Mouse (Mus musculus) hindbrain, embryonic 13.5 days (tissue): ENCODE data around the gene Fuca1. TPM values are rescaled to one million over a fixed set of nuclear protein-coding genes. Genes with fewer than 3 reads are reported as not detected.
A peak's percentile ranks its signal among the peaks of the same experiment; 100 is the strongest.

Experiments used
- ATAC-seq: fragments of 200-750 bp; cut with Nextera tagmentation; 2 replicates; pipeline ENCODE4 v1.8.0; 2017; ENCODE audit warnings: moderate TSS enrichment; ENCODE audit not compliant: low FRiP score
- H3K27ac ChIP-seq: fragments of 300-500 bp; sonication (generic); 2 replicates; pipeline ENCODE4 v1.5.1; 2015; ENCODE audit warnings: inconsistent platforms, mild to moderate bottlenecking, moderate library complexity
- H3K27me3 ChIP-seq: fragments of 300-500 bp; sonication (generic); 2 replicates; pipeline ENCODE4 v1.6.1; 2015; ENCODE audit warnings: mild to moderate bottlenecking, inconsistent platforms
- H3K36me3 ChIP-seq: fragments of 300-500 bp; sonication (generic); 2 replicates; pipeline ENCODE4 v1.6.1; 2015; ENCODE audit warnings: mild to moderate bottlenecking, inconsistent platforms
- H3K4me1 ChIP-seq: fragments of 300-500 bp; sonication (generic); replicated peaks from 2 replicates; pipeline ENCODE4 v1.6.1; 2015; ENCODE audit warnings: inconsistent platforms
- H3K4me2 ChIP-seq: fragments of 300-500 bp; sonication (generic); 2 replicates; pipeline ENCODE4 v1.6.1; 2015; ENCODE audit warnings: inconsistent platforms, mild to moderate bottlenecking, moderate library complexity
- H3K4me3 ChIP-seq: fragments of 300-500 bp; sonication (generic); 2 replicates; pipeline ENCODE4 v1.5.1; 2015; ENCODE audit warnings: mild to moderate bottlenecking, inconsistent platforms
- H3K9ac ChIP-seq: fragments of 300-500 bp; sonication (generic); 2 replicates; pipeline ENCODE4 v1.6.1; 2015; ENCODE audit warnings: mild to moderate bottlenecking, inconsistent platforms
- H3K9me3 ChIP-seq: fragments of 300-500 bp; sonication (generic); 2 replicates; pipeline ENCODE4 v1.6.1; 2016; ENCODE audit warnings: inconsistent platforms
- WGBS: fragments of 180-500 bp; shearing (Covaris S2); methylation state at CpG from one replicate; pipeline ENCODE4 v1.1.7; 2015; 5-methylcytosine and 5-hydroxymethylcytosine counted together
- polyA plus RNA-seq: library from polyadenylated mRNA; unstranded; fragments of >200 nt; fragmentation: Nextera tagmentation; extraction: Ambion mirVana; gene quantifications from 2 replicates; pipeline ENCODE4 v1.2.1, GENCODE M21; 2015

Fuca1 gene
- polyA plus RNA-seq, 1 experiment from 2014 or later: 55.8 TPM

GRCm38 (mm10) chr4:135880018-135880417 lies 40.5 kb upstream of the Fuca1 start:
- peaks cover 25% of the 10 kb centered on the region for H3K4me1 ChIP-seq
- no peaks in the 10 kb centered on the region for H3K9me3 ChIP-seq
- no peaks in the 10 kb centered on the region for H3K27me3 ChIP-seq
- no peak overlapping the region for H3K4me3 ChIP-seq
- H3K36me3 ChIP-seq: no peaks in the 10 kb centered on the region
- no peak for ATAC-seq
- WGBS: 95% methylated on average over 6 of the region's 6 CpGs
- no peak overlapping the region for H3K4me2 ChIP-seq
- no peak overlapping the region for H3K27ac ChIP-seq
- H3K9ac ChIP-seq: no peak overlapping the region

DNA sequence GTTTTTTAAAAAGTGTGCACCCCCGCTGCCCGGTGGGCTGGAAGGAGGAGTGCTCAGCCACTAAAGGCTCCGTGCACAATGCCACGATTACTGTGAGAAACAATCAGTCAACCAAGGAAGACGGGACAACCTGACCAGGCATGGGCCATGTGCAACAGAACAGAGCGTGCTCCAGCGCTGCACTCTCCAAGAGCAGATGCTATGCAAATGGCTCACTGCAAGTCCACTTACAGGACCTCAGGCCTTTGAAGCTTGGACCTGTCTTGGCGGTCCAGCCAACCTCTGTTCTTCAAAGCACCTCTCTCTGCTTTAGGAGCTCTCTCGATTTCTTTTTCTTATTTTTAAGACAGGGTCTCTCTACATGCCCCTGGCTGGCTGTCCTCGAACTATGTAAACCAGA lies 40.0 kb upstream of the Fuca1 start:
- Histone ChIP-seq H3K4me3 (no peak overlapping the region), H3K4me2 (no peak overlapping the region), H3K4me1 (peaks cover 20% of the 10 kb centered on the region), H3K9me3 (no peaks in the 10 kb centered on the region), H3K27ac (no peak overlapping the region), H3K36me3 (no peaks in the 10 kb centered on the region), H3K9ac (no peak overlapping the region), H3K27me3 (no peaks in the 10 kb centered on the region)
- no peak for ATAC-seq
- 82% methylated on average over 10 of the region's 10 CpGs for WGBS

GRCm38 (mm10) chr4:135882023-135882422 lies 38.5 kb upstream of the Fuca1 start:
- Histone ChIP-seq H3K9ac (no peak overlapping the region), H3K27ac (no peak overlapping the region), H3K4me1 (peaks cover 6% of the 10 kb centered on the region), H3K9me3 (no peaks in the 10 kb centered on the region), H3K4me2 (no peak overlapping the region), H3K36me3 (no peaks in the 10 kb centered on the region), H3K27me3 (no peaks in the 10 kb centered on the region), H3K4me3 (no peak overlapping the region)
- no peak for ATAC-seq
- WGBS: 89% methylated on average over 6 of the region's 6 CpGs

DNA sequence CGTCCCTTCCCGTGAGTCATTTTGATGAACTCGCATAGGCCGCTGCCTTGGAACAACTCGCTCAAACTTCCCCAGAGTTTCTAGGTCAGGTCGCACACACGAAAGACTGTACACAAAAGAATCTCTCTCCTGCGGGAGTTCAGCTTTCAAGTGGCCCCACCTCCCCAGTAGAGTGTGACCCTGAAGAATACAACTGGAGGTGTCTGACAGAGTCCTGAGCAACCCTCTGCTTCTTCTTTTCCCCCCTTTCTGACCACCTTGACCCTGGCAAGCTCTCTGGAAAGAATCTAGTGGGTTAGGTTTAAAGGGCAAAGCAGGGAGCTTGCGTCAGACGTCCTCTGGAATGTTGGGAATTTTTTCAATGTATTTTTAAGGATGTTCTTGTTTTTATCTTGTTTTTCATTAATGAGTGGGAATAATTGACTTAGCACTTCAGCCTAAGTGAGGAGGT lies 37.1 kb upstream of the Fuca1 start:
- H3K27me3 ChIP-seq: no peaks in the 10 kb centered on the region
- H3K9ac ChIP-seq: no peak overlapping the region
- H3K27ac ChIP-seq: no peak overlapping the region
- no peak overlapping the region for H3K4me2 ChIP-seq
- H3K36me3 ChIP-seq: no peaks in the 10 kb centered on the region
- no peak overlapping the region for H3K4me3 ChIP-seq
- no peaks in the 10 kb centered on the region for H3K9me3 ChIP-seq
- 0 out of 2 replicates have a peak, but pooled peaks cover 4% of the 10 kb centered on the region for H3K4me1 ChIP-seq
- no peak for ATAC-seq
- 46% methylated on average over 10 of the region's 10 CpGs for WGBS

DNA sequence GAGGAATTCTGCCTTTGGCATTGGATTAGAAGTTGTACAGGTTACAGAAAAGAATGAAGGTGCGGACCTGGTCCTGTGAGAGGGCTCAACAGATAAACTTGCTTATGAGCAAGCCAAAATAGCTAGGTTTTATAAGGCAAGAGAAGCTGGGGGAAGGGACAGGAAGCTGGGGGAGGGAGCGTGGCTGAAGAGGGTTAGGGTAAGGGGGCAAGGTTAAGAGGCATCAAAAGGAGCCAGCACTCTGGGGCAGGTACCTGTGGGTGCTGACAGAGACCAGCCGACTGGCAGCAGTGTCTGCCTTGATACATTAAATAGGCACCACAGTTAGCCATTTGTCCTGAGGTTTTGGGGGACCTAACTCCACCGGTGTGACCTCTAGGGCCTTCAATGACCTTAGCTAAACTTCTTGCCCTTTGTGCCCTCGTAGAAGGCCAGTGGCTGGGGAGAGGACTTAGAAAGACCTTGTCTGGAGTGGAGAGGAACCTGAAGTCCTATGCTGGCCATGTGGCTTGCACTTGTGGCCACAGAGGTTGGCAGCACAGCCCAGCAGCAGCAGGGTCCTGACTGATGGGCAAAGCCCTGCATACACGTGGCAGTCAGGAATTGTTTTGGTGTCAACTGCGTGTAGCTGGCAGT lies 36.5 kb upstream of the Fuca1 start:
- Histone ChIP-seq H3K9ac (no peak overlapping the region), H3K9me3 (no peaks in the 10 kb centered on the region), H3K4me1 (0 out of 2 replicates have a peak, but pooled peaks cover 4% of the 10 kb centered on the region), H3K27me3 (no peaks in the 10 kb centered on the region), H3K27ac (no peak overlapping the region), H3K36me3 (no peaks in the 10 kb centered on the region), H3K4me2 (no peak overlapping the region), H3K4me3 (no peak overlapping the region)
- ATAC-seq: no peak
- 73% methylated on average over 7 of the region's 7 CpGs for WGBS

GRCm38 (mm10) chr4:135884531-135884930 lies 36.0 kb upstream of the Fuca1 start:
- Histone ChIP-seq H3K9ac (no peak overlapping the region), H3K4me1 (0 out of 2 replicates have a peak, but pooled peaks cover 4% of the 10 kb centered on the region), H3K4me2 (no peak overlapping the region), H3K27ac (no peak overlapping the region), H3K9me3 (no peaks in the 10 kb centered on the region), H3K4me3 (no peak overlapping the region), H3K36me3 (no peaks in the 10 kb centered on the region), H3K27me3 (no peaks in the 10 kb centered on the region)
- ATAC-seq: no peak
- 52% methylated on average over 6 of the region's 6 CpGs for WGBS

DNA sequence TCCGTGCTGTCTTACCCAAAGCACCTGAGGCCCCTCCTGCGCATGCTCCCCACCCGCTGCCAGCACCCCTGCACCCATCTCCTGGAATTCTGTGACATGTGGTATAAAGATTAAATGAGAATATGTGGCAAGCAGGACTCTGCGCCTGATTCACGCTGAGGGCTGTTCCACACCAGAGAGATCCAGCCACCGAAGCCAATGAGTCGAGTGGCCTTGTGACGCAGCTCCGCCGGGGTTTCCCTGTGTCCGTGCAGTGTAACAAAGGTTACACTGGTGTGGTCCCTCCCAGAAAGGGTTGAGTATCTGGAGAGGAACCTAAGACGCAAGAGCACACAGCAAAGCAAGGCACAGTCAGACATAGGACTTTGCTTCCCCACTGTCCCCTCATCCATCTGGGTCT lies 34.9 kb upstream of the Fuca1 start:
- Histone ChIP-seq H3K36me3 (no peaks in the 10 kb centered on the region), H3K9ac (no peak overlapping the region), H3K9me3 (no peaks in the 10 kb centered on the region), H3K4me2 (no peak overlapping the region), H3K27ac (no peak overlapping the region), H3K27me3 (no peaks in the 10 kb centered on the region), H3K4me1 (0 out of 2 replicates have a peak, but pooled peaks cover 4% of the 10 kb centered on the region), H3K4me3 (no peak overlapping the region)
- no peak for ATAC-seq
- 93% methylated on average over 12 of the region's 12 CpGs for WGBS

GRCm38 (mm10) chr4:135886184-135886583 lies 34.4 kb upstream of the Fuca1 start:
- Histone ChIP-seq H3K4me1 (0 out of 2 replicates have a peak, but pooled peaks cover 4% of the 10 kb centered on the region), H3K9me3 (no peaks in the 10 kb centered on the region), H3K36me3 (no peaks in the 10 kb centered on the region), H3K27ac (no peak overlapping the region), H3K4me2 (no peak overlapping the region), H3K27me3 (no peaks in the 10 kb centered on the region), H3K9ac (no peak overlapping the region), H3K4me3 (no peak overlapping the region)
- 91% methylated on average over 4 of the region's 4 CpGs for whole genome bisulfite sequencing
- no peak for ATAC-seq

GRCm38 (mm10) chr4:135888448-135889057 lies 32.0 kb upstream of the Fuca1 start:
- H3K4me3 ChIP-seq: no peak overlapping the region
- H3K9me3 ChIP-seq: no peaks in the 10 kb centered on the region
- no peak overlapping the region for H3K9ac ChIP-seq
- no peak for ATAC-seq
- WGBS: 94% methylated on average over 24 of the region's 24 CpGs
- H3K27me3 ChIP-seq: no peaks in the 10 kb centered on the region
- H3K36me3 ChIP-seq: no peaks in the 10 kb centered on the region
- H3K4me2 ChIP-seq: no peak overlapping the region
- no peak overlapping the region for H3K27ac ChIP-seq
- H3K4me1 ChIP-seq: 0 out of 2 replicates have a peak, but pooled peaks cover 4% of the 10 kb centered on the region

DNA sequence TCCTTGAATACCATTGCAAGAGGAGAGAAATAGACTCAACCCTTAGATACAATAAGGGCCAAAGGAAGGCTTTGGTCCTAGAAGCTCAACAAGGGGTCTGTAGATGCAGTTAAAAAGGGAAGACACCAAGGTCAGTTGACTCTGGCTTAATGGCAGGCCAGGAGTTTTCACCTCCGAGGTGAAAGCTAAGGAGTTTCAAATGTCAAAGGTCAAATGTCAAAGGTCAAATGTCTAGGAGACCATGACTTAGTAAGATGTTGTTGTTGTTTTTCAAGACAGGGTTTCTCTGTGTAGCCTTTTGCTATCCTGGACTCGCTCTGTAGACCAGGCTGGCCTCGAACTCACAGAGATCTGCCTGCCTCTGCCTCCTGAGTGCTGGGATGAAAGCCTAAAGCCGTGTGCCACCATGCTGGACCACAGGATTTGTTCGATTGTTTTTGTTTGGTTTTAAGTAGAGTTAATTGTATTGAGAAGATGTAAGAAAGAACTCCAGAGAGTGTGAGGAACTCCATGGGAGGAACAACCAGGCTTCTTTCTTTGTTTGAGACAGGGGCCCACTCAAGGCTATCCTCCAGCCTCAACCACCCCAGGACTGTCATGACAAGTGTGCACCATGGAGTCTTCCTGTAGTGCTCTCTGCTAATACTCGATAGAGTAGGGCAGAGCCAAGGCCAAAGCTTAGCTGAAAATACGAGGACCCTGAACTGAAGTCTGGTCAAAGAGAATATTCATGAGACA lies 31.2 kb upstream of the Fuca1 start:
- Histone ChIP-seq H3K4me3 (no peak overlapping the region), H3K36me3 (no peaks in the 10 kb centered on the region), H3K4me1 (0 out of 2 replicates have a peak, but pooled peaks cover 2% of the 10 kb centered on the region), H3K9ac (no peak overlapping the region), H3K4me2 (no peak overlapping the region), H3K9me3 (no peaks in the 10 kb centered on the region), H3K27me3 (no peaks in the 10 kb centered on the region), H3K27ac (no peak overlapping the region)
- ATAC-seq: no peak
- WGBS: 86% methylated on average over 7 of the region's 7 CpGs

- 7% methylated on average over 4 of the region's 4 CpGs for WGBS
- Histone ChIP-seq H3K9ac (no peak overlapping the region), H3K4me3 (no peak overlapping the region), H3K27ac (no peak overlapping the region), H3K4me1 (no peaks in the 10 kb centered on the region), H3K4me2 (no peak overlapping the region), H3K36me3 (no peaks in the 10 kb centered on the region), H3K9me3 (no peaks in the 10 kb centered on the region), H3K27me3 (no peaks in the 10 kb centered on the region)
- ATAC-seq: 0 out of 2 replicates have a peak, but pooled peaks have one; percentile 49
Measured at GRCm38 (mm10) chr4:135889884-135890283, 30.7 kb upstream of the Fuca1 start.

- 88% methylated on average over 2 of the region's 2 CpGs for WGBS
- H3K27me3 ChIP-seq: no peaks in the 10 kb centered on the region
- H3K4me3 ChIP-seq: no peak overlapping the region
- no peaks in the 10 kb centered on the region for H3K9me3 ChIP-seq
- H3K9ac ChIP-seq: no peak overlapping the region
- H3K36me3 ChIP-seq: no peaks in the 10 kb centered on the region
- no peaks in the 10 kb centered on the region for H3K4me1 ChIP-seq
- no peak for ATAC-seq
- no peak overlapping the region for H3K4me2 ChIP-seq
- H3K27ac ChIP-seq: no peak overlapping the region
Measured at GRCm38 (mm10) chr4:135891539-135891938, 29.0 kb upstream of the Fuca1 start.
